Mouse (Mus musculus) erythroblast, adult 5-6 weeks (primary cell): ENCODE data around the gene Gng2. TPM values are rescaled to one million over a fixed set of nuclear protein-coding genes. Genes with fewer than 3 reads are reported as not detected.

Experiments used
- ATAC-seq: replicated peaks from 2 replicates; pipeline ENCODE4 v1.8.0; 2016; ENCODE audit warnings: moderate number of reproducible peaks, mild to moderate bottlenecking, moderate TSS enrichment, inconsistent platforms; ENCODE audit not compliant: poor library complexity, low FRiP score, severe bottlenecking
- total RNA-seq, 2 experiments: library from RNA; stranded (forward) in 1 of 2; stranded (reverse) in 1 of 2; fragments of 150-400 nt in 1 of 2; fragments of 200-764, 138-1000 nt in 1 of 2; gene quantifications; 2 replicates each; pipeline versions ENCODE4 v1.2.3 to v1.2.4; 2015 to 2017; ENCODE audit warnings: low replicate concordance in 2 of 2

Gng2 gene
- total RNA-seq, 2 experiments from 2014 or later, result 11.4 to 44.8 TPM

DNA sequence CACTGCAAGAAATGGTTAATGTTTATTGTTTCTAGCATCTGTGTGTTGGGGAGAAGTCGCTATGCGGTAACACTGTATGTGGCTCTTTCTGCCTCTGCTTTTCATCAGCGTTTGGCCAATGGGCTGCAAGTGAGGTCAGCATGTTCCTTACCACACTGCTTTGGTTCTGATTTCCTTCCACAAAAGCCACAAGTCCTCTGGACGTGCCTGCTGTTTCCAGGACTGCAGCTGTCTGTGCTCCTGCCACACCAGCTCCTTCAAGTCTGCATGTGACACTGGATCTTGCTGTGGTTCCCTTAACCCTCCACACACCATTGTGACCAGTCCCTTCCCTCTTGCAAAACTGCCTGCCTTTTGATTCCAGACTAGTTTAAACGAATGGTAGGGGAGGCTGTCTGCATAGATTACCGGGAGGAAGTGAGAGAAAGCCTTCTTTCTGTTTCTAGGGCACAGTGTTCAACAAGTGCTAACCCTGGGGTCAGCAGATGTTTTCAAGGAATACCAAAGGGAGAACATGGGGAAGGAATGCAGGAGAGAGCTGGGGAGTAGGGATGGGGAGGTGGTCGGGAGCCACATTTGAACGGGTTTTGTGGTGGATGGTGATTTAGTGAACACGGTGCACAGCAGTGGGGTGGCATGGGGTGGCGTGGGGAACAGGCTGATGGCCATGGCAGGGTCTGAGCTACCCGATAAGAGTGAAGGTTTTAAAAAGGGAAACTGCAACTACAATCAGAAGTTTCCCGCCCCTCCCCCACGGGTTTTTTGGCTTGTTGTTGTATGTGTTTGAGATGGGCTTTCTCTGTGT, 7.9 kb upstream of the Gng2 start:
- ATAC-seq, result no peak

- no peak; the same call in 1 of the 2 replicates for ATAC-seq
Measured at GRCm38 (mm10) chr14:19976421-19977270, 781 bp downstream of the Gng2 start.

DNA sequence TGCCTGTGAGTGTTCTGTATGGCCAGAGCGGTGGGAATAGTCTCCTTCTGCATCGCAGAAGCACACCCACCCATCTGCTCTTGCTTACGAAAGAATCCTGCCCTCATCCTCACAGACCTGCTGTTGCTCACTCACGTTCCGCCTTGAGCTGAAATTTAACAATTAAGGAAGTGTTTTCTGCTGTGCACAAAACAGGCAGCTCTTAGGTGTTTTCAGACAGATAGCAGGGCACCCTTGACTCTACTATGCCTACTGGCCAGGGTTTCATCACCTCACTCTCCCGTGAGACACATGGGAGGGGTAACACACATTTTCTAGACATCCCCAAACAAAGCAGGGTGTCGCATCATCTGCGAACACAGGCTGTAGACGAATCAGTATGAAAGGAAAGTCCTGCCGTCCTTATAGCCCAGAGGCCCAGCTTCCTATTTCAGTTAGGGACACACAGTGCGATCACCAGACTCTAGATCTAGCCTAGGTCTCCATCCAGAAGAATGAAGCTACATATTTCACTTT, 2.4 kb downstream of the Gng2 start:
- ATAC-seq, result no peak

DNA sequence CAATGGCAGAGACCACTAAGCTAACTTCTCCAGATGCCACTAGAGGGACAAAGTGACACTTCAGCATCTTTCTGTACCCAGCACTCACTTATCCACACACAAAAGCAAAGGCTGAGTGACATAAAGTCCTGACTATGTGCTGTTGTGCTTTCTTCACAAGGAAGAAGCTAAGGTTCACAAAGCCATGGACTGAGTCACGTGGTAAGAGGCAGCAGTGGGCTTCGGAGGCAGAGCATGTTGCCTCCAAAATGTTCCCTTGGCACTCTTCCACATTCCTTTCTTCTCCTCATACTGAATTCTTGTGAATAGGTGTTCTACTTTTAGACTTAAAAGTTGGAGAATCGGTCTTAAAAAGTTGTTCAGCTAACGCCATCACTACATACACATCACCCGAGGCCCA, 3.0 kb downstream of the Gng2 start:
- ATAC-seq, result no peak

DNA sequence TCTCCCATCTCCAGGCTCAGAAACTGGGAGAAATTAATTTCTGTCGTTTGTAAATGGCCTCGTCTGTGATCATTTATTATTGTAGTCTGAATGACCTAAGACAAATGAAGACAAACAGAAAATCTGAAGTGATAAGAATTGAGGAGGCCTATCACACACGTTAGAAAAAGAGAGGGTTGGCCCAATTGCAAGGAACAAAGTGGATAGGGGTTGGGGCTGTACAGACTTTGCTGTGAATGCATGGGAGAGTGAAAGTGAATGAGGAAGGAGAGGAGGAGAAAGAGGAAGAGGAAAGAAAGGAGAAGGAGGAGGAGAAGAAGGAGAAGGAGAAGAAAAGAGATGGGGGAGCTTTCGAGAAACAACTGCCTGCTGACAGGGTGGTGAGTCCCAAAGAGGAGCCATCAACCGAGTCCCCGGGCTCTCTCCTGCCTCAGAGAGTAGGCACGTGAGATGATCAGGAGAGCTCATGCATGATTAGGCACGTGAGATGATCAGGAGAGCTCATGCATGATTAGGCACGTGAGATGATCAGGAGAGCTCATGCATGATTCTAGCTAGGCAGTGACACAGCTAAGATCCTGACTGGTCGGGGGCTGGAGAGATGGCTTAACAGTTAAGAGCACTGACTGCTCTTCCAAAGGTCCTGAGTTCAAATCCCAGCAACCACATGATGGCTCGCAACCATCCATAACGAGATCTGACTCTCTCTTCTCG, 5.0 kb downstream of the Gng2 start:
- ATAC-seq, result no peak

DNA sequence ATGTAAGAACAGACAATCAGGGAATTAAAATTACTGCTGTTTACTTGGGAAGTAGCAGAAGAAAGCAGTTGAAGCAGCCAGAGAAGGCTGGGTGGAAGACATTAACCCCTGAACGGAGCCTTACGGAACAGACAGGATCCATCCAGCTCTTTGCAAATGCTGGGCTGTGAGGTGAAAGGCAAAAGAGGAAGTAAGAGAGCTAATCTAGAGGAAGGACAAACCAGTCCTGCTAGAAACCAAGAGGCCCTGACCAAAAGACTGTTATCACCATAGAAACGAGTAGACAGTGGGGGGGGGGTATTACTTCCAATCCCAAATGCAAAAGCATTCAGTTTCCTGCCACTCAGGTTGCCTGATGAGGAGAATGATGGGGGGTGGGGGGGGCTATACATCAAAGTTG, 6.6 kb downstream of the Gng2 start:
- ATAC-seq, result no peak

DNA sequence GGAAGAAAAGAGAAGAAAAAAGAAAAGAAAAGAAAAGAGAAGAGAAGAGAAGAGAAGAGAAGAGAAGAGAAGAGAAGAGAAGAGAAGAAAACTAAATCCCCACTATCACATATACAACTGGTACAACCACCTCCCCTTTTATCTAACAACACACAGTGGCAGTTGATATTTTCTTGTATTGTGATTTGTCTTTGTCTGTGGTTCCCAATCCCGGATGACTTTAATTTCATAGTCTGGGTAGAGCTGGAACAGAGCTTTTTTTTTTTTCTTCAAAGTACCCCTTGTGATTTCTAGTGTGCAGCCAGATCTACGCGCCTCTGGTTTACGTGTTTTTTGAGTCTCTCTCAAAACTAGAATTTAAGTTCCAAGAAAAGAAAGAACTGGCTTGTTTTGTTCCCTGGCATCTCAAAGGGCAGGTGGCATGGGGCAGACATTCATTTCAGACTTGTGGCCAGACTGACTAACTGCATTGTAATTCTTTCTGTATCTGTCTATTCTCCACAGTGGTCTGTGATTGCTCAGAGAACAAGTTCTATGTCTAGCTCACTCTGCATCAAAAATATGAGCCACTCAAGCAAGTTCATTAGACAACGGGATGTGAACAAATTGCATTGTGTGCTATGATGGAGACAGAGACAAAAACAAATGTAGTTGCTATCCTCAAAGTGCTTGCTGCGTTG, 7.2 kb downstream of the Gng2 start:
- no peak for ATAC-seq

DNA sequence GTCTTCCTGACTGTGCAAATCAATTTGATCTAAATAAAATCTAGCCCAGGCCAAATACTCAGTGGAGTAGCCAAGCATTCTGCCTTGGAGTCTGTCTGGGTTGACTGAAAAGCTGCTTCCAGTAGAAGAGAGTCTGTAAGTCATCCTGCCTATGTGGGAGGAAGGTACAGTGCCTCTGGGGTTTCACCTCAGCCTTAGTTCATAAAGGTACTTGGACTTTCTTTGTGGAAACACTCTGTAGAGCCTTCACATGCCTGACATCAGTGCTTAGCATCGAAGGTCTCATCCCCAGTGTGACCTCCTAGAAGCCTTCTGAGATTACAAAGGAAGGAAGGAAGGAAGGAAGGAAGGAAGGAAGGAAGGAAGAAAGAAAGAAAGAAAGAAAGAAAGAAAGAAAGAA, 7.9 kb downstream of the Gng2 start:
- no peak for ATAC-seq

- no peak for ATAC-seq
Measured at GRCm38 (mm10) chr14:19969011-19969521, 8.4 kb downstream of the Gng2 start.

GRCm38 (mm10) chr14:19968321-19969010, 9.0 kb downstream of the Gng2 start:
- ATAC-seq, result no peak

DNA sequence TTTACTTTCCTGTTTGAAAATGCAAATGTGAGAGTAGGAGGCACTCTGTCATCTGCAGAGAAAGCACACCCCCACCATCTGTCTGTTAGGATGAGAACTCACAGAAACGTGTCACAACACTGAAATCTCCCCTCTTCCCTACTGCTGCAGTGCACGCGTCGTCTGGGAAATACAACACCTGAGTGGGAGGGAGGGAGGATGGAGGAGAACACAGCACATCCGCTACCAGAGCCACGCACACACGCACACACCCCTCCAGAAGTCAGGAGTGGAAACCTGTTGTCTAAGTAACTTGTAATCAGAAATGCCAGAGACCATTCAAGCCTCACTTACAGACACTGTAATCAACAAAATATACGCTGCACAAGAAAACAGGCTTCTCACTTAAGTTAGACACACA, 9.9 kb downstream of the Gng2 start:
- no peak for ATAC-seq

GRCm38 (mm10) chr14:19963961-19964505, 13.4 kb downstream of the Gng2 start:
- ATAC-seq, result no peak

DNA sequence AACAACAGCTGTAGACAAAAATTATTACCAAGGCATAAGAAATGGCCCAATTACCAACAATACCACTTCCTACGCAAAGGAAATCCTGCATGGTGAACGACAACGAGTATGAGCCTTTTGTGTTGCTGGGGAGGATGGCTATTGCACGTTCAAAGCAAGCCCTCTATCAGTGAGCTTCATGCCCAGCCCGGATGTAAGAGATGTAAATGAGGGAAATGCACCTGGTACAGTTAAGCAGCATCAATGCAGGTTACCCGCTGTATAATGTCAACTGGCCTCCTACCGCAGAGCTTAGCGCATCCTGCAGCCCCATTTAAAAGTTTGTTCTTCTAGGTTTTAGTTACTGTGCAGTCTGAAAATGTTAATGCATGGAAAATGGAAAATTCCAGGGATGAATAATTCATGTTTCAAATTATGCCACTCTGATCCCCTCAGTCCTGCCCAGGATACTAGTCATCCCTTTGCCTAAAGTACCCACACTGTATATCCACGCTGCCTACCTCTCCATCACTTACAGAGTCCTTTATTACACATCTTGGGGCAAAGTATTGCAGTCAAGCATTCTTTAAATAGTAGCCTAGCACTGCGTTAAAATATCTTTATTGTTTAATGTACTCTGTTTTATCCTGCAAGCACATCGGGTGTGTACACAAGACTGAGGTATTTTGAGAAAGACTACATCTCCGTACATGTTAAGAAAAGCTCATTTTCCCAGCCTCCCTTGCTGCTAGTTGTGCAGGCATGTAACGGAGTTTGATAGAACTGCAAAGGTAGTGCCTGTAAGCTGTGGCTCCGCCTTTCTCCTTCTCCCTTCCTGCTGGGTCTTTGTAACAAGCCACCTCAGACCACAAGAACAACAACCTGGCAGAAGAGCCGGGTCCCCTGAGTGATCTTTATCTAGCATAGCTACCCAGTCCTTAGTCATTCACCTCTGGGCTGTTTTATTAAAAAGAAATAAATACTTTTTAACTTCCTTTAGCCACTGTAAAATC, 15.2 kb downstream of the Gng2 start:
- ATAC-seq, result no peak

DNA sequence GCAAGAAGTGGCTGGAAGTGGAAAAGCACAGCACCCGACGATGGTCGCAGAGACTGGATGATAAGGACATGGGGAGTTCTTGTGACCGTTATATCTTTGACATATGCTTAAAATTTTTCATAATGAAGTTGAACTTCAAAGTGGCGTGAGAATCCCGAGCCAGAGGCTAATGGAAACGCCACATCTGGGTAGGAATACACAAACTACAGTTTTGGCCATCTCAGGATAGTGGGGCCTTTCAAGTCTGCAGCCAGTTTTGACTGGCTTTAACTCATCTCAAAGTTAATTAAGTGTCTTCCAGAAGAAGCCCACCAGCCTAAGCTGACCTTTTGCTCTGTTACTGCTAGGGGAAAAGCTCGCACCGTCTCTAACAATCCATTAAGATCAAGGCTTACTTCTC, 17.6 kb downstream of the Gng2 start:
- ATAC-seq, result no peak

DNA sequence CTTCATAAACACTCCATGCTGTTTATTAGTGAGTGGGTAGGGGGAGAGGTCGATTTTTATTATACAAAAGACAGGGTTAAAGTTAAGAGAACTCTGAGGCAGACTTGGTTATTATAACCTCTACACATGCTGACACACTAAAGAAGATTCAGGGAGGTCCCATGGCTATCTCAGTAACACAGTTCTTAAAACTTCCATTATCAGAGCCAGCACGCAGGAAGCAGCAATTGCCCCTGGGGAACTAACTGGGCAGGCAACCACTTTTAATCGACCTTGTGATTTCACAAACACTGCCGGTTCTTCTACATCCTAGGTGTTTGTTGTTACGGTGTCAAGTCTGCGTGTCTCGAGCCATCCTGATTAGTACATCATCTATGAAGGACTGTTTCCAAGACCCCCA, 22.4 kb downstream of the Gng2 start:
- ATAC-seq, result no peak

- no peak for ATAC-seq
Measured at GRCm38 (mm10) chr14:19950812-19951211, 26.6 kb downstream of the Gng2 start.

DNA sequence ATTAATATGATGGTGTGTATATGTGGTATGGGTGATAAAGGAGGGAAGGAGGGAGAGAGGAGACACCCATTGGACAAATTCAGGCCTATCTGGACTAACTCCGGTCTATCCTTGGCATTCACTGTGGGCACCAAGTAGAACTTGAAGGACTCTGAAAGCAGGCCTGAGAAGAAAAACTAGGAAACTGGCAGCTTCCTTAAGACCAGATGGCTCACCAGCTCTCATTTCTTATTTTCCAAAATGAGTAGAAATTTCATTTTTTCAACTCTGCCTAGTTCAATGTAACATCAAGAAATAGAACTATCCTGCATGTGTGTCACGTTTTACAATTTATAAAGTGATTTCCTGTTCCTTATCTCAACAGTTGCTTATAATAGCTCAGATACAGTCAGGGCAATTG, 28.0 kb downstream of the Gng2 start:
- ATAC-seq, result no peak

DNA sequence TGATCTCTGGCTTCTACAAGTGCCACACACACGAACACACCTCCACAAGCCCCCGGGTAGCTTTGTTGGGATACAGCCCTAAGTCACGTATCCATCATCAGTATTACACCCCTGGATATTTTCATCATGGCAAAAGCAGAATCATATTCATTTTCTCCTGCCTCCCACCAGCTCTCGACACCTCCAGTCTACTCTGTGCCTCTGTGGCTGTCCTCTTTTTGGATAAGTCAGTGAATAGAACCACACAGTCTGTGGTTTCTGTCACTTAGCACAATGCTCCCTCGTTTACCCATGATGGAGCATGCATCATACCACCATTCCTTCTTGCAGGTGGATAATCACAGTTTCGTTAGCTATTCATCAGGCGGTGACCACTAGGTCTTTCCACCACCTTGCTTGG, 31.2 kb downstream of the Gng2 start:
- no peak for ATAC-seq
